Mouse (Mus musculus): ENCODE data around the gene Sox14.

Gene Sox14

GRCm38 (mm10) chr9:99850354-99850753 is 25.6 kb downstream of the Sox14 start:
- intact Hi-C loops (cut with DNase I), result no loop called here

- intact Hi-C loops (cut with DNase I), result loop anchor here (5.0 kb wide), 1 partner anchor 534 kb away; no protein-coding TSS in a partner anchor
These were observed 27.6 kb downstream of the Sox14 start for GRCm38 (mm10) chr9:99848327-99848726.

- intact Hi-C loops (cut with DNase I), result loop anchor here (2.0 to 5.0 kb wide), 2 partner anchors 535 to 600 kb away; no protein-coding TSS in a partner anchor
These were observed 29.1 kb downstream of the Sox14 start for GRCm38 (mm10) chr9:99846820-99847219.

- intact Hi-C loops (cut with DNase I), result no loop called here
These were observed 36.6 kb downstream of the Sox14 start for GRCm38 (mm10) chr9:99839367-99839766.

- intact Hi-C loops (cut with DNase I), result no loop called here
These were observed 37.1 kb downstream of the Sox14 start for GRCm38 (mm10) chr9:99838877-99839276.

- intact Hi-C loops (cut with DNase I), result no loop called here
These were observed 39.3 kb downstream of the Sox14 start for GRCm38 (mm10) chr9:99836707-99837106.

GRCm38 (mm10) chr9:99835624-99836430 is 40.1 kb downstream of the Sox14 start:
- intact Hi-C loops (cut with DNase I), result no loop called here

Data from adrenal gland (tissue).